Mouse (Mus musculus) adrenal gland, adult 8-10 months (tissue): ENCODE results near the gene Atp2a3. TPM values are rescaled to one million over a fixed set of nuclear protein-coding genes. Genes with fewer than 3 reads are reported as not detected.

ENCODE experiments used
- DNase-seq: peaks from one replicate; pipeline ENCODE4 v3.0.0; 2022
- total RNA-seq, 4 experiments: library from RNA; stranded (reverse); gene quantifications; 2 replicates each; pipeline ENCODE4 v1.2.4; 2022

Atp2a3 gene
- total RNA-seq, 4 experiments from 2014 or later: 10.6 to 19.8 (median 12.4) TPM

GRCm38 (mm10) chr11:73007698-73008481 is 46.9 kb downstream of the Atp2a3 start:
- DNase-seq: no peak

GRCm38 (mm10) chr11:73008826-73009225 is 47.9 kb downstream of the Atp2a3 start:
- DNase-seq: no peak

- DNase-seq: no peak
Measured at GRCm38 (mm10) chr11:73009531-73010274, 48.7 kb downstream of the Atp2a3 start.

GRCm38 (mm10) chr11:73013981-73014380 is 53.0 kb downstream of the Atp2a3 start:
- DNase-seq: no peak

GRCm38 (mm10) chr11:73014831-73015344 is 53.9 kb downstream of the Atp2a3 start:
- DNase-seq: no peak

- DNase-seq: peak; percentile 41
Measured at GRCm38 (mm10) chr11:73015391-73016102, 54.6 kb downstream of the Atp2a3 start.

GRCm38 (mm10) chr11:73016103-73016420 is 55.1 kb downstream of the Atp2a3 start:
- DNase-seq: no peak

- DNase-seq: peak; percentile 89
Measured at GRCm38 (mm10) chr11:73018471-73019146, 57.6 kb downstream of the Atp2a3 start, which contains the start of gene Camkk1. Gene Camkk1, plus strand, starts transcription at chr11:73019008.

- peak; percentile 33 for DNase-seq
Measured at GRCm38 (mm10) chr11:73019147-73019795, 58.3 kb downstream of the Atp2a3 start.

- peak; percentile 53 for DNase-seq
Measured at GRCm38 (mm10) chr11:73020953-73021800, 60.2 kb downstream of the Atp2a3 start.

GRCm38 (mm10) chr11:73023099-73023498 is 62.1 kb downstream of the Atp2a3 start:
- DNase-seq: peak; percentile 55

GRCm38 (mm10) chr11:73023827-73024226 is 62.9 kb downstream of the Atp2a3 start:
- no peak for DNase-seq

- DNase-seq: no peak
Measured at GRCm38 (mm10) chr11:73024236-73024904, 63.4 kb downstream of the Atp2a3 start.

- no peak for DNase-seq
Measured at GRCm38 (mm10) chr11:73026961-73027360, 66.0 kb downstream of the Atp2a3 start.

- DNase-seq: peak; percentile 87
Measured at GRCm38 (mm10) chr11:73030821-73031498, 70.0 kb downstream of the Atp2a3 start.

- DNase-seq: no peak
Measured at GRCm38 (mm10) chr11:73031536-73031935, 70.6 kb downstream of the Atp2a3 start.

GRCm38 (mm10) chr11:73036077-73036476 is 75.1 kb downstream of the Atp2a3 start:
- no peak for DNase-seq

GRCm38 (mm10) chr11:73036889-73037288 is 75.9 kb downstream of the Atp2a3 start:
- peak; percentile 40 for DNase-seq

GRCm38 (mm10) chr11:73037691-73038090 is 76.7 kb downstream of the Atp2a3 start:
- DNase-seq: no peak
